Mouse (Mus musculus): Measurements from ENCODE around the gene Susd4. TPM values are rescaled to one million over a fixed set of nuclear protein-coding genes. Genes with fewer than 3 reads are reported as not detected.

Susd4 gene
- under 1 TPM; 0.72 to 0.88 TPM for total RNA-seq (2021)
- long read RNA-seq, experiment 1, result 0 reads
- long read RNA-seq, experiment 2, partial matches to known transcripts, result 1 of 1 reads
- long read RNA-seq, experiment 2, other reads (novel, unspliced or antisense), result 0 of 1 reads

DNA sequence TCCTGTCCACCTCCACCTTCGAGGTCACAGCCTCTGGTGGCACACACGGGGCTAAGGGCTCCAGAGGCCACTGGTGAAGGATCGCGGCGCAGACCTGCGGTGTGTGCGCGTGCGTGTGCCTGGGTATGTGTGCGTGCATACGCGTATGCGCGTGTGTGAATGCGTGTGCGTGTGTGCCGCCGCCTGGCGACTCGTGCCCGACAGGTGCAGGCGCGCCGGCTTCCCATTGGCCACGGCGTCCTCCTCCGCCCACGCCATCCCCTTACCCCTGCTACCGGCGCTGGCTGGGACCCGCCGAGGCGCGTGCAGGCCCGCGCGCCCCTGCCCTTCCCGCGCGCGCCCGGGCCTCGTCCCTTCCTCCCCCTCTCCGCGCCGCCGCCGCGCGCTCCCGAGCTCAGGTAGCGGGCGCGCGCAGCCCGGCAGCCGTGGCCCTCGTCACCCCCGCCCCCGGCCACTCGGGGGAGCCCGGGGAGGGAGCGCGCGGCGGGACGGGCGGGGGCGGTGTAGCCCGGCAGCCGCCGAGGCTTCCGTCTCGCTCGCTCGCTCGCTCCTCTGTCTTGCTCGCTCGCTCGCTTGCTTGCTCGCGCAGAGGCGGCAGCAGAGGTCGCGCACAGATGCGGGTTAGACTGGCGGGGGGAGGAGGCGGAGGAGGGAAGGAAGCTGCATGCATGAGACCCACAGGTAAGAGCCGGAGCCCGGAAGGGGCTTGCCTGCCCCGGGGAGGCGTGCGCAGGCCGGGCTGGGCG is at the start of gene Susd4:
TSS of gene Susd4 (plus strand) at position 145 of the 746 bp plus-strand sequence.
- DNase-seq, result peak; percentile 51

DNA sequence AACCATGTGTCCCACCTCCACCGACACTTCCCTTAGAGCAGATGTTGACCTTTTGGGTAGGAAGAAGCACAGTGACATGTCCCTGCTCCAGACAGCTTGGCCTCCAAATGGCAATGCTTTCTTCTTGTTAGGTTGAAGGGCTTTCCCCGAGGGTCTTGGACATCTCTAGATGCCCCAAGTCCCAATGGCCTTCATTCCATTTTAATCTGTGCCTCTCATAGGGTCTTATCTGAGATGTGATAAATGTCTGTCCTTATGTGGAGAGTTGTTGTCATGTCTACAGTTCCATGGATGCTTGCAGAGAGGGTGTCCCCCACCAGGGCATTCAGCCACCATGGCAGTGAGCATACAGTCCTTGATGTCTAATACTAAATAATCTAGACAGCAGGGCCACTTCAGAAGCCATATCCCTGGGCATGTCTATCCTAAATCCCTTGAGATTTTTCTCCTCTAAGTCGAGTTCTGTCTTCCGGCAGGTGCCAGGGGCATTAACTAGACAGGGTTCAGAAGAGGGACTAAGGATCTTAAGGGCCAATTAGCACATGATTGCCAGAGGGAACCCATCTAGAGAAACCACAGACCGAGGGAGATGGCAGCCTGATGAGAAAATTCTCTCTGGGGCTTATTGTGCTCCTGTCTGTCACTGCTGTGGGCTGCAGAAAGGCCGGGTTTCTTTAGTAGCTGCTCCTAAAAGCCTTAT is 49.3 kb upstream of the Susd4 start:
- no peak for DNase-seq

GRCm38 (mm10) chr1:182727541-182727940 is 36.1 kb upstream of the Susd4 start:
- DNase-seq, result no peak

DNA sequence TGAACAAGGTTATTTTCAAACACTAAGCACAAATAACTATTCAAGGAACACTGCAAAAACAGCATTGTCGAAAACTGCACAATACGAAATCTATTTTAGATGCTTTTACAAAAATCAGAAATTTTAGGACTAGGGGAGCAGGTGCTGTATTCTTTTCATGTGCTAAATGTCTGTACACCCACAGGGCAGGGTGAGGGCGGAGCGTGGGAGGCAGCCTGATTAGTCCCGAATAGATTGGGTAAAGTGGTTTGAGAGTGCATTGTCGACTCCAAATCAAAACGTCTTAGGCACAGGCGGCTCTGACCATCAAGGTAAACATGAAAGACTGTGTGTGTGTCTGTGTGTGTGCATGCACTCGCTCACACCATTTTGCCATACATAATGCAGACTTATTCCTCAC is 34.7 kb upstream of the Susd4 start:
- no peak for DNase-seq

DNA sequence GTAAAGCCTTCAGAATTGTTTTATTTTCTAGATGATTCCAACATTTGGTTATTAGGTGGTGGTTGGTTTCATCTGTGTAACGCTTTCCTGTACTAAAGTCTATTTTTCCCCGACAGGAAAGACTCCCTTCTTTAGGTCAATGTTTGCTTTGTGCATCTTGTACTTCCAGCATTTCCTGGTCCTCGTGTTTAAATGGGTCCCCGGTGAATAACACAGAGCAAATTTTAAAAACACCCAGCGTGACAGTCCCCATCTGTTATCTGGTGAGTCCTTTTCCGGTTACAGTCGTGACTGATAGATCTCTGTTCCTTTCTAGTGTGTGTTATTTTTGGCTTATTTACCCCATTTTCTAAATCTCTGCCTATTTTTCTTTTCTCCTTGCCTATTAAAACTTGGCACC is 31.0 kb upstream of the Susd4 start:
- DNase-seq, result no peak

GRCm38 (mm10) chr1:182735891-182736290 is 27.8 kb upstream of the Susd4 start:
- DNase-seq, result no peak

DNA sequence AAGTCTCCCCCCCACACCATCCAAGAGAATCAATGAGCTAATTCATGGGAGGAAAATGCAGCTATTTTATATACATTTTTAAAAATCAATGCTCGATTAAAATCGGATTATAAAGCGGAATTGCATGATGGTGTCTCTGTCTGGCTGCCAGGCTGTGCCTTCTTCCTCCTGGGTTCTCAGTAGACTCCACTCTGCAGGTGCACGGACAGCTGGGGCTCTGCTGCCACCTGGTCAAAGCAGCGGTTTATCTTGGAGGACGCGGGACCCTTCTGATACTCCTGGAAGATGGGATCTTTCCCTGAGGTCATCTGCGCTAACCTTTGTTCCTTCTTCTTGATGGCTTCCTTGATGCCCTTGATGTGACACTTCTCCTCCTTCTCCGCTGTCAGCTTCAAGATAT is 16.6 kb upstream of the Susd4 start:
- DNase-seq, result no peak

DNA sequence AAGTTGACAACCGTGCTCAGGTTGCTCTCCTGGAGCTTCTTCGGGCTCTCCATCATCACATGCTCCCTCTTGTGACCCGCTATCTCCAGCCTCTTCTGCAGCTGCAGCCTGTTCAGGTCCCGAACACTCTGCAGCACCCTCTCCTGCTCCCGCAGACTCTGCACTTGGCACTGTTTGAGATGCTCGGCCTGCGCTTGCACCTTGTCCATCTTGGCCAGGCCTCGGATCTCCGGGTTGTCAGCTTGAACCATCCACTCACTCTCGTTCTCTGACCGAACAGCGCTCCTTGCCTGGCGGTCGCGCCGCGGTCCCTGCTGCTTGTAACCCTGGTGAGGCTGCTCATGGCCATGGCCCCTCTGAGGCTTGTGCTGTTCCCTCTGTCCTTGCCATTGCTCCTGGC is 15.8 kb upstream of the Susd4 start:
- no peak for DNase-seq

- no peak for DNase-seq
Measured at GRCm38 (mm10) chr1:182749080-182749479, 14.6 kb upstream of the Susd4 start, which contains the start of gene Ccdc185. Gene Ccdc185, minus strand, starts transcription at chr1:182749180.

GRCm38 (mm10) chr1:182751301-182751700 is 12.4 kb upstream of the Susd4 start:
- no peak for DNase-seq

DNA sequence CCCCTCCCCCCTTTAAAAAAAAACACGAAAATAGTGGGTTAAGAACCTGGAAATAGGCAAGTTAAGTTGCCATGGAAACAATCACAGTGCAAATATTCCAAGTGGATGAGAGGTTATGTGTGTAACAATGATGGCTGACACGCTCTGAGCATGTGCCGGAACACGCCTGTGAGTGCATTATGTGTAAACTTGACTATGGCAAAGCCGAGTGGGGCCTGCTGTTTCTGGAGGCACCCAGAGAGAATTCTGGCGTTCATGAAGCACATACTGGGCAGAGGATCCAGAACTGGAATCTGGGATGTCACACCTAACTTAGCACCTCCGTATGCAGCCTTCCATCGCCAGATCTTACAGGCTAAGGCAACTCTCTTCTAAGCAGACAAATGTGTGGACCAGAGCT is 10.0 kb upstream of the Susd4 start:
- DNase-seq, result no peak

- no peak for DNase-seq
Measured at GRCm38 (mm10) chr1:182754865-182755264, 8.8 kb upstream of the Susd4 start.

DNA sequence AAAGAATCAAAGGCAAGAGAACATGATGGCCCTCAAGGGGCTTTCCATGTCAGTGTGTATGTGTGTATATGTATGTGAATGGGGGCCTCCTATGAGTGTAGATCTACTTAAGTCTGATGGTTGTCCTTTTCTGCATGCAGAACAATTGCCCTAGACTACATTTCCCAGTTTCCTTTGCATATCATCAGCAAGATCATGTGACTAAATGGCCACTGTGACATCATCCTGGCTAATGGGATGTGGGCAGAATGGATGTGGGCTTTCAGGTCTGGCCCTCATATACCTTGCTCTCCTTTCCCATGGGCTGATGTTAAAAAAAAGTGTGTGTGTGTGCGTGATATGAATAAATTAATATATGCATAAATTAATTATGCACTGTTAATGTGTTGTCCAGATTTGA is 4.9 kb upstream of the Susd4 start:
- no peak for DNase-seq

- DNase-seq, result no peak
Measured at GRCm38 (mm10) chr1:182763191-182763715, 407 bp upstream of the Susd4 start.

DNA sequence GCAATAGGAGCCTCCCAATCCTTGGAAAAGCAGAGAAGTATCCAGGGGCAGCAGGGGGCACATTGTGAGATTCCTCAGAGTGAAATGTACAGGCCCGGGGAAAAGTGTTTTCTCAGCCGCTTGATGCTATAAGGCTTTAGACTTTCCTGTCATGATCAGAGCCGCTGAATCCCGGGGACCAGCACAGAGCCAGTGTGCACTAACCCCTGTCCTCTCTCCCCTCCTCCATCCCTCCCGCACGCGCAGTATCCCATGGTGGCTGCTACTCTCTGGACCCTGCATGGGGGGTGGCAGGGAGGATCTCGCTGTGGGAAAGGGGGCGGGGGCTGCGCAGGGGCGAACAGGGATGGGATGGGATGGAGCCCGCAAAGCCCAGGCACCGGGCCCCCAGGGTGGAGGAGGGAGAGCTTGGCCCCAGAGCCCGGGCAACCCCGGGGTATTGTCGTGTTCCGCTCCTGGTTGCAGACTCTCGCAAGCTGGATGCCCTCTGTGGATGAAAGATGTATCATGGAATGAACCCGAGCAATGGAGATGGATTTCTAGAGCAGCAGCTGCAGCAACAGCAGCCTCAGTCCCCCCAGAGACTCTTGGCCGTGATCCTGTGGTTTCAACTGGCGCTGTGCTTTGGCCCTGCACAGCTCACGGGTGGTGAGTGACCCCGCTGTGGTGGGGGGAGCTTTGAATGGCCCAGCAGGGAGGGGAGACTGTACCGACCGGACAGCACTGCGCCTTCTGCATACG is 1.1 kb downstream of the Susd4 start:
- DNase-seq, result no peak

- no peak for DNase-seq
Measured at GRCm38 (mm10) chr1:182775576-182775975, 11.9 kb downstream of the Susd4 start.

GRCm38 (mm10) chr1:182776749-182777410 is 13.2 kb downstream of the Susd4 start:
- no peak for DNase-seq

GRCm38 (mm10) chr1:182778225-182778624 is 14.6 kb downstream of the Susd4 start:
- no peak for DNase-seq

DNA sequence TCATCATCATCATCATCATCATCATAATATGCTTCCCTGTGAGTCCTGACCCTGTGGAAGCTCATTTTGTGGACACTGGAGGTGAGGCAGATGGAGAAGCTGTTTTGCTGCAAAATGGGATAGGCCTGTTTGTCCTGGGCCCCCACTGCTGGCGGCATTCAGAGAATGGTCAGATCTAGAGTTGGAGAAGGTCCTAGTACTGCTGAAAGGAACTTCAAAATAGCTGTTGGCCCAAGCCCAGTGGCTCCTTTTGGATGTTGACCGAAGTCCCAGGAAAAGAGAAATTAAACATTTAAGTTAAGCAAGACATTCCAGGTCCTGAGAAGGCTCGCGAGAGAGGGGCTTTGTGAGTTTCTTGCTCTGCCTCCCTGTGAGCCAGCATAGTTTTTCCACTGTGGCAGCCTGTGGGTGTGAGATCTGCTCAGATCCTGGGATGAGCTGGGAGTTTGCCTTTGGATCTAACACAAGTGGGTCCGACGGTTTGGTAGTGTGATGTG is 15.4 kb downstream of the Susd4 start:
- no peak for DNase-seq

GRCm38 (mm10) chr1:182783774-182784173 is 20.1 kb downstream of the Susd4 start:
- DNase-seq, result no peak

GRCm38 (mm10) chr1:182784784-182785183 is 21.1 kb downstream of the Susd4 start:
- no peak for DNase-seq

DNA sequence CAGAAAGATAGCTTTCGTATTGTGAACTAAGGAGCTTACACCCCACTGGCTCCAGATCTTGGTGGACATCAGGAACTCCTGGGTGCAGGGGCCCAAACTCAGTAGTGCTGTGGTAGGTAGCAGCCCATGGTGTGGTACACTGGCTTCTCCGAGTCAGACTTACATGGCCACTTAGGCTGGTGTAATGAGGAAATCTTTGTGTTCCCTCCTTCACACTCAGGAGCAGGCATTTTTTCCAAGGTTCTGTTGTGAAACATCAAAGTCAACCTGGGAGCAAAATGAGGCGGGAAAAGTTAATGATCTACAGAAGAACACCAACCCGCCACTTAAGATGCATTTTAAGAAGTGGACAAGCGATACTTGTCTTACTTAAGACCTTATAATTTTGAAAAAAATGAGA is 21.8 kb downstream of the Susd4 start:
- DNase-seq, result no peak
